8 mouse cellular contexts compared by ENCODE assay signal in the genomic region with DNA sequence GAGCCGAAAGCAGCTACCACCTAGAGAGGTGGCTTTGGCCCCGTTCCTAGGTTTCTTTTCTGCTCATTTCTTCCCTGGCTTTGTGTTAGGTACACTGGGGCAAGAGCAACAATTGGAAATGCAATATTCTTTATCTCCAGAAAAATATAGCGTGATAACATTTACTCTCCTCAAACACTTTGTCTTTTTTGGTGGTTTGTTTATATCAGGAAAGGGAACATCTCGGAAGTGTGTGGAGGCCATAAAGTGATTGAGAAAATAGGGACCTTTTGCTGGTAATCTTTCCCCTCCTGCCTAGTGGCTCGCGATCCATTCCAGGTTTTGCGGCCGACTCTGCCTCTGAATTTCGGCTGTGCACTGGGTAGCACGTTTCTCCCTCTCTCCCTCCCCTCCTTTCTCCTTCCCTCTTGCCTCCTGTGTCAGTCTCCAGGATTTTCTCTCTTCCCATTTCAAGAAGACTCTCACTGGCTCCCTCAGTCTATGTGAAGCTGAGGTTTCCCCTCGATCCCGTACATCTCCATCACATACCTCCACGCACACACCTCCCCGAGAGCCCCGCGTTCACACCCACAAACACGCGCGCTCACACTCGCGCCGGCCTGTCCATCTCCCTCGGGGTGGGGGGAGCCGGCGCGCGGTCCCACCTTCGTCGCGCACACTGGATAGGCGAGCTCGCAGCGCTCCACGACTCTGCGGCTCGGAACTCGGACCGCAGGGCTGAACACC. TPM values are rescaled to one million over a fixed set of nuclear protein-coding genes. Genes with fewer than 3 reads are reported as not detected.
A peak's percentile ranks its signal among the peaks of the same experiment; 100 is the strongest.
DNase-seq lines count a peak whose midpoint lies in the region; ATAC-seq lines count a peak whose summit lies in the region.

Gene Gpc6, plus strand, starts transcription at position 440 of the 726 bp plus-strand sequence.

- no peaks in the 10 kb centered on the region for H3K27me3 ChIP-seq in hindbrain, embryonic 10.5 days (ENCODE audit: insufficient read depth, poor library complexity, severe bottlenecking)
- no peaks in the 10 kb centered on the region for H3K27me3 ChIP-seq in lung, embryonic 16.5 days (ENCODE audit: control insufficient read depth, insufficient read depth, low read depth, low read length)

- DNase-seq in Muller cell, postnatal 12 days (ENCODE audit: inconsistent ontology term): peak; percentile 86
- DNase-seq in cerebellum, adult 9-10 months: peak; percentile 73
- peak; percentile 70 to 80 for DNase-seq in frontal cortex, postnatal 10 days (ENCODE audit: low spot score in 2 of 2)
- DNase-seq in hindbrain, embryonic 10.5 days (ENCODE audit: low spot score): peak; percentile 91
- DNase-seq in layer of hippocampus, postnatal 14 days (ENCODE audit: low spot score in 2 of 2): peak; percentile 73 to 86
- peak; percentile 46 for DNase-seq in retina, postnatal 7 days (ENCODE audit: low read depth, low spot score)
- DNase-seq in thymus, postnatal 10 days (ENCODE audit: low spot score in 2 of 2): no peak

- H3K9ac ChIP-seq in lung, embryonic 16.5 days (ENCODE audit: low read length): peak within 1 kb of the TSS; percentile 67

- H3K9me3 ChIP-seq in hindbrain, embryonic 10.5 days: no peaks in the 10 kb centered on the region
- no peaks in the 10 kb centered on the region for H3K9me3 ChIP-seq in lung, embryonic 16.5 days (ENCODE audit: control insufficient read depth, low read length)

- peak; percentile 68 for ATAC-seq in lung, embryonic 16.5 days (ENCODE audit: low read depth)

- peaks cover 29% of the 10 kb centered on the region for H3K4me1 ChIP-seq in hindbrain, embryonic 10.5 days (replicated peaks)
- peaks cover 11% of the 10 kb centered on the region for H3K4me1 ChIP-seq in lung, embryonic 16.5 days (replicated peaks; ENCODE audit: control insufficient read depth, insufficient read depth, low read length)

- peak within 1 kb of the TSS; percentile 84 for H3K4me2 ChIP-seq in lung, embryonic 16.5 days (ENCODE audit: low read depth, low read length)

- WGBS in hindbrain, embryonic 10.5 days: under 1% methylated on average over 38 of the region's 38 CpGs
- under 1% methylated on average over 38 of the region's 38 CpGs for WGBS in lung, embryonic 16.5 days

- H3K27ac ChIP-seq in hindbrain, embryonic 10.5 days: peak within 1 kb of the TSS; percentile 98
- peak within 1 kb of the TSS; percentile 81 for H3K27ac ChIP-seq in lung, embryonic 16.5 days (ENCODE audit: low read length)

- no peaks in the 10 kb centered on the region for H3K36me3 ChIP-seq in hindbrain, embryonic 10.5 days
- no peaks in the 10 kb centered on the region for H3K36me3 ChIP-seq in lung, embryonic 16.5 days (ENCODE audit: control insufficient read depth, insufficient read depth, low read length)

- peak within 1 kb of the TSS; percentile 74 for H3K4me3 ChIP-seq in hindbrain, embryonic 10.5 days
- H3K4me3 ChIP-seq in lung, embryonic 16.5 days (ENCODE audit: low read length): peak within 1 kb of the TSS; percentile 67

RNA-seq across cellular contexts. Expression of gene Gpc6, which starts in this region (rescaled TPM):
- 34.3 and 39.0 TPM in 2 replicates for polyA plus RNA-seq in hindbrain, embryonic 10.5 days (2016; fragmentation: Nextera tagmentation; extraction: Ambion mirVana)
- 10 to 100 TPM; 13.6 to 14.7 TPM for total RNA-seq in layer of hippocampus, postnatal 14 days (2021)
- polyA plus RNA-seq in lung, embryonic 16.5 days (2015; fragmentation: Nextera tagmentation; extraction: Ambion mirVana): 25.6 and 26.1 TPM in 2 replicates

Comparison
In these comparisons a context has a peak if more than half of its experiments do, and no peak if none do; other contexts are left out.
1. DNase-seq: peak in Muller cell, postnatal 12 days (single experiment), cerebellum, adult 9-10 months (single experiment), frontal cortex, postnatal 10 days (2 of 2), hindbrain, embryonic 10.5 days (single experiment), layer of hippocampus, postnatal 14 days (2 of 2) and retina, postnatal 7 days (single experiment); none in thymus, postnatal 10 days (0 of 2).